Mouse (Mus musculus) stomach, embryonic 16.5 days (tissue): ENCODE measurements around the gene Ikzf3. TPM values are rescaled to one million over a fixed set of nuclear protein-coding genes. Genes with fewer than 3 reads are reported as not detected.

Experiments
- ATAC-seq: fragments of 200-750 bp; cut with Nextera tagmentation; 2 replicates; pipeline ENCODE4 v1.8.0; 2017; ENCODE audit warnings: moderate number of reproducible peaks, moderate TSS enrichment; ENCODE audit not compliant: insufficient read depth, low FRiP score
- H3K27ac ChIP-seq: fragments of 300-500 bp; sonication (generic); 2 replicates; pipeline ENCODE4 v1.5.1; 2014; ENCODE audit warnings: low read length
- H3K27me3 ChIP-seq: fragments of 300-500 bp; sonication (generic); 2 replicates; pipeline ENCODE4 v1.6.1; 2014; ENCODE audit warnings: low read length, control low read depth, mixed read lengths; ENCODE audit not compliant: control insufficient read depth, insufficient read depth
- H3K36me3 ChIP-seq: fragments of 300-500 bp; sonication (generic); 2 replicates; pipeline ENCODE4 v1.6.1; 2014; ENCODE audit warnings: low read length; ENCODE audit not compliant: control insufficient read depth, insufficient read depth
- H3K4me1 ChIP-seq: fragments of 300-500 bp; sonication (generic); 2 replicates; pipeline ENCODE4 v1.6.1; 2014; ENCODE audit warnings: low read length, control low read depth, mixed read lengths; ENCODE audit not compliant: control insufficient read depth, insufficient read depth
- H3K4me2 ChIP-seq: fragments of 300-500 bp; sonication (generic); 2 replicates; pipeline ENCODE4 v1.6.1; 2014; ENCODE audit warnings: low read depth, low read length, mixed read lengths
- H3K4me3 ChIP-seq: fragments of 300-500 bp; sonication (generic); replicated peaks from 2 replicates; pipeline ENCODE4 v1.5.1; 2014; ENCODE audit warnings: mild to moderate bottlenecking, low read length
- H3K9ac ChIP-seq: fragments of 300-500 bp; sonication (generic); 2 replicates; pipeline ENCODE4 v1.6.1; 2014; ENCODE audit warnings: low read length
- H3K9me3 ChIP-seq: fragments of 300-500 bp; sonication (generic); replicated peaks from 2 replicates; pipeline ENCODE4 v1.6.1; 2016; ENCODE audit warnings: low read length, control low read depth; ENCODE audit not compliant: control insufficient read depth
- WGBS: fragments of 180-500 bp; shearing (Covaris S2); extraction: QIAGEN DNeasy Blood & Tissue Kit; methylation state at CpG from one replicate; pipeline ENCODE4 v1.1.7; 2014; 5-methylcytosine and 5-hydroxymethylcytosine counted together
- polyA plus RNA-seq: library from polyadenylated mRNA; unstranded; fragments of >200 nt; fragmentation: Nextera tagmentation; extraction: Ambion mirVana; gene quantifications from 2 replicates; pipeline ENCODE4 v1.2.1, GENCODE M21; 2015

Ikzf3 gene
- polyA plus RNA-seq, 1 experiment from 2014 or later: 0.54 TPM

GRCm38 (mm10) chr11:98473916-98474479 is 71.8 kb downstream of the Ikzf3 start:
- 47% methylated on average over 8 of the region's 8 CpGs for WGBS
- H3K9ac ChIP-seq: no peak overlapping the region
- H3K27ac ChIP-seq: peak overlapping the region; percentile 27; the same call in 1 of the 2 replicates
- no peaks in the 10 kb centered on the region for H3K9me3 ChIP-seq
- no peaks in the 10 kb centered on the region; the same call in 1 of the 2 replicates for H3K4me1 ChIP-seq
- H3K27me3 ChIP-seq: no peaks in the 10 kb centered on the region
- H3K4me3 ChIP-seq: no peak overlapping the region
- no peaks in the 10 kb centered on the region for H3K36me3 ChIP-seq
- H3K4me2 ChIP-seq: no peak overlapping the region
- no peak for ATAC-seq

DNA sequence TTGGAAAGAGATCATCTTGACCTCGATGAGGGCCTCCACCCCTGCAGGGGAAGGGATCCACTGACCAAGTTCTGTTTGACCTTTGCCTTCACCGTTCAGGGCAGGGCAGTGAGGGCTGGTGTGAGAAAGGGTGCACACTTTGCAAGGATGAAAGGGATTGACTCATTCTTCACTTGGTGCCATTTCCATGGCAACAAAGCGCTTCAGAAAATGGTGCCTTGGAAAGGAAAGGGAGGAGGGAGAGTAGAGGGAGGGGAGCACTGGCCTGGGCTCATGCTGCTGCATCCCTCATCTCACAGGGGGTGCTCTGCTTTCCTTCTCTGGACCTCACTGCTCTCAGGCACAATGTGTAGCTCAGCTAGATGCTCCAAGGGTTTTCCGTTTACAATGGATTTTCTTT is 73.1 kb downstream of the Ikzf3 start:
- WGBS: 51% methylated on average over 4 of the region's 4 CpGs
- H3K36me3 ChIP-seq: no peaks in the 10 kb centered on the region
- no peak for ATAC-seq

GRCm38 (mm10) chr11:98470795-98471194 is 75.0 kb downstream of the Ikzf3 start:
- no peak overlapping the region for H3K4me3 ChIP-seq
- H3K4me1 ChIP-seq: no peaks in the 10 kb centered on the region; the same call in 1 of the 2 replicates
- H3K9me3 ChIP-seq: no peaks in the 10 kb centered on the region
- H3K27ac ChIP-seq: no peak overlapping the region
- WGBS: 75% methylated on average over 6 of the region's 6 CpGs
- H3K4me2 ChIP-seq: no peak overlapping the region
- H3K36me3 ChIP-seq: no peaks in the 10 kb centered on the region
- no peak overlapping the region for H3K9ac ChIP-seq
- no peak for ATAC-seq
- H3K27me3 ChIP-seq: no peaks in the 10 kb centered on the region

More for the DNA sequence above, 73.1 kb downstream of the Ikzf3 start:
- Histone ChIP-seq H3K4me1 (no peaks in the 10 kb centered on the region; the same call in 1 of the 2 replicates), H3K4me3 (no peak overlapping the region), H3K27ac (no peak overlapping the region), H3K9ac (no peak overlapping the region), H3K4me2 (no peak overlapping the region), H3K27me3 (no peaks in the 10 kb centered on the region), H3K9me3 (no peaks in the 10 kb centered on the region)

DNA sequence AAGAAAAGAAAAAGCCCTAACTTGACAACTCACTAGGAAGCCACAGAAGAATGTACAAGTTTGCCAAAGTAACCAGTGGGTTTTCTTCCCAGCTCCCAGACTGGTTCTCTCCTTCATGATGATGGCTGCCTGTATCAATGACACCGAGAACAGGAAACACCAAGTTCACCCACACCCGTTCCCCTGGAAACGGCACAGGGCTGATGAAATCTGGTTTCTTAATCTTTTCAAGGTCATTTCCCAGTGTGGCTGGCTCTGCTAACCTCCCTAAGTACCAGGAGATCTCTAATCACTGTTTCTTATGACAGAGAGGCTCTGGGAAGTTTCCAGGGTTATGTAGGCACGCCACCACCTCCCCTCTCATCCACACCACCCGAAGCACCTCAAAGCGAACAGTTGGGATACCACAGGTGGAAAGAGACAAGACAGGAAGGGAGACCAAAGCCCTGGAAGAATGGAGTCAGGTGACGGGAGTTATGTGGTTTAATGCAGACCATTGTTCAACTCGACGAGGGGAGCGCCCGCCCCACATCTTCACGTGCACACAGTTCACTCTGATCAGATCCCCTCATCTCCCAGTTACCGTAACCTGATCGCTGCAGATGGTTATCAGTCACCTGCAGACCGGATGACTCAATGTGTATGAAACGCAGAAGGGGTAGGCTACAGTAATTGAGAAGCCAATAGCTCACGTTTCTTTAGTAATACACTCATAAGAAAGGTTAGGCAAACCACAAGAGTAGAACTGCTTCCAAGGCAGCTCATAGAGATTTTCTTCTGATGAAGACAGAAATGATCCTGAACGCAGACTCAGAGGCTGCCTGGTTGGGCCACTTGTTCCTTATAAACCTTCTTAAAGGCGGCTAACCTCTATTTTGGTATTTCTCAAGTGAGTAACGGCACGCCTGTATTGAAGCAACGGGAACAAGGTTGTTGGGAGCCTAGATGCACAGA is 75.8 kb downstream of the Ikzf3 start:
- no peak overlapping the region for H3K9ac ChIP-seq
- no peak overlapping the region for H3K4me2 ChIP-seq
- WGBS: 60% methylated on average over 22 of the region's 22 CpGs
- no peaks in the 10 kb centered on the region for H3K9me3 ChIP-seq
- H3K36me3 ChIP-seq: no peaks in the 10 kb centered on the region
- H3K4me3 ChIP-seq: no peak overlapping the region
- no peaks in the 10 kb centered on the region; the same call in 1 of the 2 replicates for H3K4me1 ChIP-seq
- no peaks in the 10 kb centered on the region for H3K27me3 ChIP-seq
- no peak overlapping the region for H3K27ac ChIP-seq
- ATAC-seq: no peak

DNA sequence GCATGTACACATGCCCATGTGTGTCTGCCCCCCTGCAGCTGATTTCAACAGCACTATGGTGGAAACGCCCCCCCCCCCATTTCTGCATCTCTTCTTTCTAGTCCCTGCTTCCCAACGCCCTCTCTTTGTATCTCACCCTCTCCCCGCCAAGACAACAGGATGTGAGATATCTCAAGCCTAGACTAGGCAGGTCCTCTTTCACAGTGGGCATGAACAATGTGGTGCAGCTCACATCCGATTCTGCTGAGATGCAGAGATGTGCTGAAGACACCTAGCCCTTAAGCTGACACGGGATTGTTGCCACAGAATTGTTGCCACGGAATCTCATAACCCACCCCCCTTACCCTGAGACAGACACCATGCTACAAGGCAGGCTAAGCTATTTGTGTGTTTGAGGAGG is 81.3 kb downstream of the Ikzf3 start:
- 72% methylated on average over 6 of the region's 6 CpGs for WGBS

DNA sequence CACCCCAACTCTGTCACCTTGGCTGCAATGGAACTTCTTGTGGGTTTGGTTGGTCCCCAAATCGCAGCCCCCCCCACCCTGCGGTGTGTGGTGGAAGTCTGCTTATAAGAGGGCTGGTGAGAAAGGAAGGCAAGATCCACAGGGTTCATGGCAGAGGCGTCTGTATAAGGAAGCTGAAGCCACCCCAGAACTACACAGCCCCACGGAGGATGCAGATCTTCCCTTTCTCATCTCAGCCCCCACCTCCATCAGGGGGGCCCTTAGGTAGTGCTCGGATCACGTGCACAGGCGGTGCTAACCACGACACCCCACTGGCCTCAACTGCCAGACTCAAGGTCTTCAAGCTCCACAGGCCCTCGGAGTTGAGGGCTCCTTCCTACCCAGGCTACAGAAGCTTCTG is 81.9 kb downstream of the Ikzf3 start:
- 74% methylated on average over 9 of the region's 9 CpGs for WGBS
- ATAC-seq: no peak

More for the DNA sequence above, 81.3 kb downstream of the Ikzf3 start:
- Histone ChIP-seq H3K9ac (no peak overlapping the region), H3K9me3 (no peaks in the 10 kb centered on the region), H3K4me1 (no peaks in the 10 kb centered on the region), H3K27ac (no peak overlapping the region), H3K27me3 (peaks cover 3% of the 10 kb centered on the region; the same call in 1 of the 2 replicates), H3K4me3 (no peak overlapping the region), H3K4me2 (no peak overlapping the region), H3K36me3 (no peaks in the 10 kb centered on the region)
- ATAC-seq: no peak

DNA sequence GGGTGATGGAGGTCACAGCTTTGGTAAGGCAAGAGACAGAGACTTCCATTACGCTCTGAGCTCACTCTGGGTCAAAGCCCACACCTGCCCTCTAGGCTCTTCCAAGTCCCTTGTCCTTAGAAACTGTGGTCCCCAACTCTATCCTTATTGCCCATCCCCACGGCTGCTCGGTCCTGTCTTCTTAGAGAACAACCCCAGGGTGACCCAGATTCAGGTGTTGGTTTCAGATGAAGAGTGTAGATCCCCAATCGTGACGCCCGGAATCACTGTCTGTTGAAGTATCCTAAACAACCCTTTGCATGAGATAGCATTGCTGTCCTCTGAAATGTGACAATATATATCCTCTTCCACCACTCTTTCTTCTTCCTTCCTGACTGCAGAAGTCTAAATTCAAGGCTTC is 83.6 kb downstream of the Ikzf3 start:
- no peaks in the 10 kb centered on the region for H3K9me3 ChIP-seq
- H3K4me1 ChIP-seq: no peaks in the 10 kb centered on the region
- no peak overlapping the region for H3K9ac ChIP-seq
- no peak overlapping the region for H3K27ac ChIP-seq
- H3K4me3 ChIP-seq: no peak overlapping the region
- H3K36me3 ChIP-seq: no peaks in the 10 kb centered on the region
- no peak for ATAC-seq
- no peak overlapping the region for H3K4me2 ChIP-seq
- peaks cover 6% of the 10 kb centered on the region for H3K27me3 ChIP-seq
- WGBS: 87% methylated on average over 6 of the region's 6 CpGs

More for the DNA sequence above, 81.9 kb downstream of the Ikzf3 start:
- Histone ChIP-seq H3K27me3 (peaks cover 6% of the 10 kb centered on the region), H3K4me2 (no peak overlapping the region), H3K4me3 (no peak overlapping the region), H3K36me3 (no peaks in the 10 kb centered on the region), H3K9ac (no peak overlapping the region), H3K9me3 (no peaks in the 10 kb centered on the region), H3K27ac (no peak overlapping the region), H3K4me1 (no peaks in the 10 kb centered on the region)

- Histone ChIP-seq H3K27ac (no peak overlapping the region), H3K27me3 (peaks cover 6% of the 10 kb centered on the region), H3K4me2 (no peak overlapping the region), H3K4me3 (no peak overlapping the region), H3K4me1 (no peaks in the 10 kb centered on the region), H3K9me3 (no peaks in the 10 kb centered on the region), H3K36me3 (no peaks in the 10 kb centered on the region), H3K9ac (no peak overlapping the region)
- WGBS: 51% methylated on average over 5 of the region's 6 CpGs
- ATAC-seq: no peak
These were observed 84.6 kb downstream of the Ikzf3 start for GRCm38 (mm10) chr11:98461109-98461720.

- no peaks in the 10 kb centered on the region for H3K4me1 ChIP-seq
- ATAC-seq: no peak
- H3K4me2 ChIP-seq: no peak overlapping the region
- H3K27me3 ChIP-seq: peaks cover 6% of the 10 kb centered on the region
- no peak overlapping the region for H3K27ac ChIP-seq
- no peak overlapping the region for H3K9ac ChIP-seq
- H3K4me3 ChIP-seq: no peak overlapping the region
- no peaks in the 10 kb centered on the region; the same call in 1 of the 2 replicates for H3K36me3 ChIP-seq
- WGBS: 83% methylated on average over 9 of the region's 9 CpGs
- H3K9me3 ChIP-seq: no peaks in the 10 kb centered on the region
These were observed 86.0 kb downstream of the Ikzf3 start for GRCm38 (mm10) chr11:98459860-98460259.
